Mouse (Mus musculus) kidney, adult 2 months (tissue): ENCODE measurements at regions not wholly inside any gene's neighbourhood (a gene's known extent, or its start where the extent isn't known, plus 50 kb on each side); places are given as distances from the start of the nearest gene placed in this dataset.

Experiments
- DNase-seq: peaks from one replicate; pipeline ENCODE4 v3.0.0; 2021
- H3K27ac ChIP-seq: fragments of 200-500 bp; 2 replicates; pipeline ENCODE4 v1.5.1; 2012; ENCODE audit warnings: low read depth, low read length, control low read depth, inconsistent platforms; ENCODE audit not compliant: insufficient read depth
- H3K27me3 ChIP-seq: fragments of 200-500 bp; replicated peaks from 2 replicates; pipeline ENCODE4 v1.6.1; 2012; ENCODE audit warnings: mild to moderate bottlenecking, moderate library complexity, low read length, inconsistent platforms; ENCODE audit not compliant: control insufficient read depth, insufficient read depth
- H3K36me3 ChIP-seq: fragments of 200-500 bp; 2 replicates; pipeline ENCODE4 v1.6.1; 2012; ENCODE audit warnings: mild to moderate bottlenecking, moderate library complexity, low read length, inconsistent platforms; ENCODE audit not compliant: control insufficient read depth, insufficient read depth
- H3K4me1 ChIP-seq: fragments of 200-500 bp; 2 replicates; pipeline ENCODE4 v1.6.1; 2011; ENCODE audit warnings: low read length; ENCODE audit not compliant: control insufficient read depth, insufficient read depth
- H3K4me3 ChIP-seq: fragments of 200-500 bp; 2 replicates; pipeline ENCODE4 v1.5.1; 2011; ENCODE audit warnings: mild to moderate bottlenecking, low read depth, low read length, control low read depth; ENCODE audit not compliant: insufficient read depth
- CTCF ChIP-seq: fragments of 200-500 bp; conservative IDR thresholded peaks from 2 replicates; pipeline ENCODE4 v1.5.1; 2011; ENCODE audit warnings: low read depth, mild to moderate bottlenecking, control low read depth, low read length, moderate library complexity, mixed read lengths; ENCODE audit not compliant: insufficient read depth, insufficient read length
- POLR2A ChIP-seq: fragments of 200-500 bp; IDR thresholded peaks from one replicate; pipeline ENCODE4 v1.6.1; 2011; ENCODE audit warnings: low read depth, low read length, control low read depth
- WGBS: fragments of 180-500 bp; shearing (Covaris S2); methylation state at CpG from one replicate; pipeline ENCODE4 v1.1.7; 2018; 5-methylcytosine and 5-hydroxymethylcytosine counted together

DNA sequence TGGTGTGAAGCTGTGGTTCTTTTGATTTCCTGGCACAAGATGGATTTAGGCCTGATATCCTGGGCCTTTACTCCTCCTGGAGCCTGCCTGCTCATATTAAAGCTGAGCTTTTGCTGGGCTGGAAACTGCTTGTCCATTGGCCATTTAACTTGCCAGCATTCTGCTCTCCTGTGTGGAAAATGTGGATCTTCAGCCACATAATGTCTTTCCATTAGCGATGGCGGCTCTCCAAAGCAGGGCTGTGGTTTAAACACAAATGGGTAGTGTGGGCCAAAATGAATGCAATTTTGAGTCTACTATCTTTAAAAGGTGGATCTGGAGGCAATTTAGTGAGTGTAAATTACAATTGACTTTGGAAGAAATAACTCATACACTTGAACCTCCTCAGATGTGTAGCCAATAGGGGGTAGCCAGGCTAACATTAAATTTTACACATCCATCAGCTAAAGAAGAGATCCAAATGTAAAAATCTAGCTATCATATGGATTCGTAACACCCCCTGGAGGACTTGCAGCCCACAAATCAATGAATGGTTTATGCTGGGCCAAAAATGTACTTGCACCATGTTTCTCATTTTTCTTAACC lies 281.5 kb downstream of the Sim1 start:
- H3K4me3 ChIP-seq, result no peak overlapping the region
- H3K4me1 ChIP-seq, result no peaks in the 10 kb centered on the region
- 94% methylated on average over 3 of the region's 3 CpGs for WGBS
- no peak for DNase-seq
- no peak for TF ChIP-seq POLR2A
- TF ChIP-seq CTCF, result no peak
- H3K27me3 ChIP-seq, result no peaks in the 10 kb centered on the region
- H3K36me3 ChIP-seq, result no peaks in the 10 kb centered on the region
- H3K27ac ChIP-seq, result no peak overlapping the region

DNA sequence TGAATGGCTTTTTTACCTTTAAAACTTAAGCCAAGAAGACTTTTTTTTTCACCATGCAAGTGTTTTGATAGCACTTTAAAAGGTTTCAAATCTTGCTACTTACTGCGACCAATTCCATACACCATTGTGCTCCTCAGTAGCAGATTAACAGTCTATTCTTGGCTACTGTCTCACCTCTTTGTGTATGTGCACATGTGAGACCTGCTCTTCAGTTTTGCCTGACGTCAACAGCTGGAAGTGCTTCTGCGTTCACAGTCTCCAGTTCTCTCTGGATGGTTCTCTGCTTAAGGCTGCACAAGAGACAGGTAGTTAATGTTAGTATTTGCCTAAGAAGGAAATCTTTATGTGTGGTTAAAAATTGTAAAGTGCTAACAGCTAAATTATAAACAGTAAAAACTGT lies 282.1 kb downstream of the Sim1 start:
- 54% methylated on average over 3 of the region's 3 CpGs for WGBS
- TF ChIP-seq POLR2A, result no peak
- TF ChIP-seq CTCF, result no peak

DNA sequence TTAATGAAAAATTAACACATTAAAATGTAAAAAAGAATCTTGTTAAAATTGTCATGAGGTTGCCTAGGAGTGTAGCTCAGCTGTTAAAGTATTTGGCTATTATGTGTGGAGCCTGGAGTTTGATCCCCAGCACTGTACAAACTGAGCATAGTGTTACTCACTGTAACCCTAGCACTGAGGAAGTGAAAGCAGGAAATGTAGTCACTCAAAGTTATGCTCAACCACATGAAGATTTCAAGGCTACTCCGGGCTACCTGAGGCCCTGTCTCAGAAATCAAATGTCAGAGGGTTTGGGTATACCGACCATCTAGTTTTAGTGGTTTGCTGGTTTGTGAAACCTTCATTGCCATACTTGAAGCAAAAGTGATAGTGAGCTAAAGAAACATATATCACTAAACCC lies 287.2 kb downstream of the Sim1 start:
- H3K27ac ChIP-seq, result no peak overlapping the region
- TF ChIP-seq CTCF (no peak), POLR2A (no peak)
- H3K4me1 ChIP-seq, result no peaks in the 10 kb centered on the region
- no peaks in the 10 kb centered on the region for H3K36me3 ChIP-seq
- H3K27me3 ChIP-seq, result no peaks in the 10 kb centered on the region
- WGBS, result 82% methylated on average over 2 of the region's 2 CpGs
- H3K4me3 ChIP-seq, result no peak overlapping the region
- no peak for DNase-seq

More for the DNA sequence above, 282.1 kb downstream of the Sim1 start:
- DNase-seq, result no peak
- no peaks in the 10 kb centered on the region for H3K4me1 ChIP-seq
- no peak overlapping the region for H3K4me3 ChIP-seq
- H3K36me3 ChIP-seq, result no peaks in the 10 kb centered on the region
- no peaks in the 10 kb centered on the region for H3K27me3 ChIP-seq
- H3K27ac ChIP-seq, result no peak overlapping the region

DNA sequence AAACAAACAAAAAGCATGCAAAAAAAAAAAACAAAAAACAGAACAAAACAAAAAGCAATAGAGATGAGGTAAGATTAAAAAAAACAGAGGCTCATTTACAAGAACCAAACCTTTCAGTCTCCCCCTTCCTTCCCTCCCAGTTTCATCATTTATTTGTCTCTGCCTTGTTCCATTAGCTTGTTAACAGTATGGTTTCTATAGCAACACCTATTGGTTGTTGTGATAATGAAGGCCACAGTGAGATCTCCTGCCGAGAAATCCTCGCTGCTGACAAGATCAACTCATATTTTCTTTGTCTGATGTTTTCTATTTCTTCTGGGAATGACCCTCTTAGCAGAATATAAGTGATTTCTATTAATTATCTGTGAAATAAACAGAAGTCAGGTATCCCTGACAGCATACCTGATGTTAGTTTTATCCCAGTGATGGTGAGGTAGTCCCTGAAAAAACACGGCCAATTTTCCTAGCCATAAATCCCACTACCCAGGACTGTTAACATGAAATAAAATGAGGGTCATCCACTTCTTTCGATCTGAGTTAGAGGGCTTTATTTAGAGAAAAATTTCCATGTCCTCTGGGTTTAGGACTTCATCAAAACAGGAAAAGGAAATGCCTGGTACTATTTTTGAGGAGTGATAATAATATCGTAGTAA lies 288.9 kb upstream of the Gm49339 start:
- H3K27ac ChIP-seq, result no peak overlapping the region
- 44% methylated on average over 5 of the region's 5 CpGs for WGBS
- no peaks in the 10 kb centered on the region for H3K4me1 ChIP-seq
- no peaks in the 10 kb centered on the region for H3K27me3 ChIP-seq
- DNase-seq, result no peak
- TF ChIP-seq POLR2A, result no peak
- TF ChIP-seq CTCF, result no peak
- no peaks in the 10 kb centered on the region for H3K36me3 ChIP-seq
- H3K4me3 ChIP-seq, result no peak overlapping the region

DNA sequence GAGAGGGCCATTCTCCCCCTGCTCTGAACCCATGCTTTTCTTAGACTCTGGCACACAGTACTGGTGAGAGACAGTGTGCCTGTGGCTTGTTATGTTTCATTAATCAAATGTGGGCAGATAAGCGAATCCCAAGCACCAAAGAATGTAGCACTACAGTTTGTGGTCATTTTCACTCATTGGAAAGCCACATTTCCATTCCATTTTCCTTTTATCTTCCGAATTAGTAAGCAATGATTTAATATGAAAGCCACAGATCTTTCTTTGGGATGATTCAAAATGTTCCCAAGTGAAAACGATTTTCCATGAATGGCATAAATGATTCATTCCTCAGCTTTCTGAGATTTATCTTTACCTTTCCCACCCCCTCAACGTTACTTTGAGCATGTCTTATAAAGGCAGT lies 260.9 kb upstream of the Gm49339 start:
- WGBS, result 69% methylated on average over 4 of the region's 4 CpGs
- Histone ChIP-seq H3K4me3 (no peak overlapping the region), H3K27ac (no peak overlapping the region), H3K36me3 (no peaks in the 10 kb centered on the region), H3K4me1 (no peaks in the 10 kb centered on the region), H3K27me3 (no peaks in the 10 kb centered on the region)
- TF ChIP-seq CTCF (no peak), POLR2A (no peak)
- DNase-seq, result no peak

DNA sequence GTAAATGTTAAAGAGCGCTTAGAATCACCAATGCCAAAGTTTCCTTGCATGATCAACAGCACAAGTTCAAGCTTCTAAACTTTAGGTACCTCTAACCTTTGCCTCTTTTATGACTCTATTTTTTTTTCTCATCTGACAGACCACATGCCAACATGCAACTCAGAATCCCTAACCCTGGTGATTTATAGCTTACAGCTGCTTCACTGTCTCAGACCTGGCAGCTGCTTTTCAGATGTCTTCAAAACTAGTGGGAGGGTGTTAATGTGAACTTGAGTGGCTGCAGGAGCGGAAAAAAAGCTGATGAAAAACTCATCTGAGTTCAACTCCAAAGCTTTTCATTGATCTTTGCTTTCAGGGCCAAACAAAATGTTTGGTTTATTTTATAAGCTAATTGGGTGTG lies 246.8 kb upstream of the Gm49339 start:
- H3K4me3 ChIP-seq, result no peak overlapping the region
- no peak for DNase-seq
- no peaks in the 10 kb centered on the region for H3K27me3 ChIP-seq
- no peaks in the 10 kb centered on the region for H3K4me1 ChIP-seq
- H3K27ac ChIP-seq, result no peak overlapping the region
- H3K36me3 ChIP-seq, result no peaks in the 10 kb centered on the region
- WGBS, result 83% methylated on average over 2 of the region's 2 CpGs
- no peak for TF ChIP-seq POLR2A
- no peak for TF ChIP-seq CTCF

DNA sequence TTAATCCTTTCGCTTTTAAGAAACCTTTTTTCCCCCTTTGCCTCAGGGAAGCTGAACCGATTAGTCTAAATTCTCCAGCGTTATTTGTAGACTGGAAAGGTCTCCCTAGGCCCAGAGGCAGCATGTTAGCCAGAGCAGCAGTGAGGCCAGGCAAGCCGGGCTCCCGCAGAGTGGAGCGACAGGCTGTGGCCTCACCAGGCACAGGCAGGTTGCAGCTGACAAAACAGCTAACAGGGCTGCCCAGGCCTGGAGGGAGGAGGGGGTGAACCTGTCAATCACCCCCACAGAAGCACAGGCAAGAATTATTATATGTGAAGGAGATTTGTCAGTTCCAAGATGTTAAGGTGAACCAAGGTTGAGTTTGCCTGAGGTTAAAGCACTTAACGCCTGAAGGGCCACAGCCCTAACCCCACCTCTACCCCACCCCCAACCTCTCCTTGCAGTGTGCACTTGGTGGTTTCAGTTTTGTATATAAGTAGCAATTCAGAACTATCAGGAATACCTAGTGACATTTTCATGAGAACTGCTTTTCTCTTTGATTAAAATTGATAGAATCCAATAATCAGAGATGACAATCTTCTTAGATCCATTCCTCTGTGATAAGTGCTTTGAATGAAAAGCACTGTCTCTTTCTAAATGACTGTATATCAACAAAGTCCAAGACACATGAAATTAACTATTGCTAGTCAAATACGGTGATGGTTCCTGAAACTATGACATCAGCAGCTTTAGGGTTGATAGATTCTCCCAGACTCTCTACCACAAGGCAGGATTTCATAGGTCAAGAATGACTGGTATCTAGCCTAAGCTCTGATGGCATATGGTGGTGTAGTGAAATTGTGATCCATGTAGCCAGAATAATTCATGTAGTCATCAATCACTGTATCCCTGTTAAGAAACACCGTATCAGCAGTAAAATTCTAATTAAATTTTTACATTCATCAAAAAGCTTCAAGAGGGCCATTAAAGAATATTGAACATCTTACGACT lies 244.5 kb upstream of the Gm49339 start:
- H3K36me3 ChIP-seq, result no peaks in the 10 kb centered on the region
- no peak overlapping the region for H3K27ac ChIP-seq
- H3K4me3 ChIP-seq, result no peak overlapping the region
- H3K27me3 ChIP-seq, result no peaks in the 10 kb centered on the region
- 39% methylated on average over 10 of the region's 10 CpGs for WGBS
- DNase-seq, result peak; percentile 21
- TF ChIP-seq CTCF, result no peak
- TF ChIP-seq POLR2A, result no peak
- no peaks in the 10 kb centered on the region for H3K4me1 ChIP-seq
